Mouse (Mus musculus) brain, embryonic 14.5 days (tissue): ENCODE data around the gene Hs6st3.

Experiments
- CTCF ChIP-seq: fragments of 200-500 bp; IDR thresholded peaks from 2 replicates; pipeline ENCODE4 v1.5.1; 2012; ENCODE audit warnings: inconsistent platforms, mild to moderate bottlenecking, moderate library complexity, borderline replicate concordance; ENCODE audit not compliant: insufficient read depth, insufficient read length; ENCODE audit errors: extremely low read depth
- POLR2A ChIP-seq: fragments of 200-500 bp; IDR thresholded peaks from 2 replicates; pipeline ENCODE4 v1.6.1; 2012; ENCODE audit warnings: mild to moderate bottlenecking, inconsistent platforms, borderline replicate concordance; ENCODE audit not compliant: poor library complexity, insufficient read depth, insufficient read length, severe bottlenecking; ENCODE audit errors: extremely low read depth

DNA sequence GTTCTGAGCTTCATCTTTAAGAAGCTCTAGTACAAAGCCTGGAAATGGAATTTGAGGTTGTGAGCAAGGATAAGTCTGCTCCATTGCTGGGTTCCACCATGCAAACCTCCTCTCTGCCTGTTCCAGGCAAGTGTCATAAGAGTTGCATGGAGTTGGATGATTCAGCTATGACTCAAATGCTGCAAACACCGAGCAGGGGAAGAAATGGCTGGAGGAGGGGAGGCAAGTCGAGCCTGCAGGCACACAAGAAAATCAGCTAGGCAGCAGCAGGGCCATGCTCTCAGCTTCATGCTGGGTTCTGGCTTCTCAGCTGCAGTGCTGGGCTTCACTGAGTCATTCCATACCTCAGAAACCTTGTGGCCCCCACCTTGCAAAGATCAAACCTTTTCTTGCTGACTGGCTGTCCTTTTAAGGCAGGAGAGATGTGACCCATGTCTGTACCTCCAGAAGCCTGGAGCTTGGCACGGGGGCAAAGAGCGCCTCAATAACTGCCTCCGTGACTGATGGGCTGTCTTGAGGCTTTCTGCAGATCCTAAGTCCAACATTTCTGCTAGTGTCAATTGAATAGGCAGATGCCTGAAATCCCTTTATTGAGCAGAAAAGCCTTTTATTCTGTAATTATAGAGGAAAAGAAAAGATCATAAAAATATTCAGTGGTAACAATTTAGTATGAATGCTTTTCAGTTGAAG lies 328.9 kb downstream of the Hs6st3 start:
- TF ChIP-seq CTCF, result no peak
- TF ChIP-seq POLR2A, result no peak
